10 mouse cellular contexts compared by ENCODE assay signal in genomic region chr7:19455819-19456495, GRCm38 (mm10). TPM values are rescaled to one million over a fixed set of nuclear protein-coding genes. Genes with fewer than 3 reads are reported as not detected.
A peak's percentile ranks its signal among the peaks of the same experiment; 100 is the strongest.
DNase-seq lines count a peak whose midpoint lies in the region; ATAC-seq and TF ChIP-seq lines count a peak whose summit lies in the region.
"Had no signal": no experiment of that assay in that cellular context is flagged by ENCODE, and none has a peak within 500 bp of the region (broad histone marks: within the 10 kb centered on the region; RNA-seq: fewer than 3 reads in every experiment).

No protein-coding gene starts in this region.

- no peak overlapping the region for H3ac ChIP-seq in myocyte (ENCODE audit: control insufficient read depth, insufficient read length)

- peaks cover 25% of the 10 kb centered on the region for H3K4me1 ChIP-seq in forebrain, embryonic 13.5 days
- peaks cover 27% of the 10 kb centered on the region for H3K4me1 ChIP-seq in forebrain, embryonic 16.5 days (replicated peaks; ENCODE audit: control insufficient read depth, insufficient read depth, low read length)
- H3K4me1 ChIP-seq in limb, embryonic 12.5 days (replicated peaks), result peaks cover 16% of the 10 kb centered on the region
- H3K4me1 ChIP-seq in limb, embryonic 10.5 days, result peaks cover 22% of the 10 kb centered on the region

- H3K27ac ChIP-seq in forebrain, embryonic 13.5 days, result no peak overlapping the region
- H3K27ac ChIP-seq in forebrain, embryonic 16.5 days (ENCODE audit: low read length), result no peak overlapping the region
- no peak overlapping the region for H3K27ac ChIP-seq in limb, embryonic 12.5 days
- no peak overlapping the region for H3K27ac ChIP-seq in limb, embryonic 10.5 days

- ATAC-seq in forebrain, embryonic 13.5 days, result no peak
- no peak for ATAC-seq in forebrain, embryonic 16.5 days
- no peak for ATAC-seq in limb, embryonic 12.5 days (ENCODE audit: insufficient number of reproducible peaks, insufficient read depth, low FRiP score, low TSS enrichment, low read depth)
- ATAC-seq: liver, postnatal 0 days had no signal

- DNase-seq in limb, embryonic 10.5 days (ENCODE audit: low spot score), result no peak
- peak; percentile 61 to 64 for DNase-seq in cerebellum, postnatal 14 days
- DNase-seq in yolk sac, embryonic 10.5 days (ENCODE audit: low spot score), result no peak
- no peak for DNase-seq in natural killer cell, adult 2 months (ENCODE audit: low spot score in 2 of 2)
- DNase-seq: kidney, adult 9 months; liver, postnatal 0 days had no signal

- TF ChIP-seq POLR2A in myocyte (IDR thresholded peaks at IDR 0.05; ENCODE audit: insufficient read length, low read depth), result no peak

- H3K9me3 ChIP-seq in forebrain, embryonic 13.5 days (replicated peaks), result no peaks in the 10 kb centered on the region
- H3K9me3 ChIP-seq in forebrain, embryonic 16.5 days (ENCODE audit: control insufficient read depth, low read length), result no peaks in the 10 kb centered on the region
- H3K9me3 ChIP-seq in limb, embryonic 12.5 days, result no peaks in the 10 kb centered on the region
- no peaks in the 10 kb centered on the region for H3K9me3 ChIP-seq in limb, embryonic 10.5 days (replicated peaks)

- no peaks in the 10 kb centered on the region for H3K27me3 ChIP-seq in forebrain, embryonic 13.5 days
- H3K27me3 ChIP-seq in forebrain, embryonic 16.5 days (replicated peaks; ENCODE audit: control insufficient read depth, insufficient read depth, low read length), result no peaks in the 10 kb centered on the region
- H3K27me3 ChIP-seq in limb, embryonic 12.5 days, result no peaks in the 10 kb centered on the region
- H3K27me3 ChIP-seq in limb, embryonic 10.5 days (ENCODE audit: low read depth, poor library complexity, severe bottlenecking), result no peaks in the 10 kb centered on the region
- no peaks in the 10 kb centered on the region for H3K27me3 ChIP-seq in myocyte (ENCODE audit: control insufficient read depth, insufficient read depth, insufficient read length)

- peak overlapping the region; percentile 98; the same call in 1 of the 2 replicates for H3K4me2 ChIP-seq in forebrain, embryonic 13.5 days
- no peak overlapping the region for H3K4me2 ChIP-seq in forebrain, embryonic 16.5 days (ENCODE audit: low read length)
- H3K4me2 ChIP-seq in limb, embryonic 12.5 days, result peak overlapping the region; percentile 97; the same call in 1 of the 2 replicates
- H3K4me2 ChIP-seq in myocyte (ENCODE audit: low read depth), result no peak overlapping the region

- H3K36me3 ChIP-seq in forebrain, embryonic 13.5 days (ENCODE audit: poor library complexity, severe bottlenecking), result peaks cover 30% of the 10 kb centered on the region
- H3K36me3 ChIP-seq in forebrain, embryonic 16.5 days (ENCODE audit: control insufficient read depth, insufficient read depth), result peaks cover 6% of the 10 kb centered on the region; the same call in 1 of the 2 replicates
- peaks cover 47% of the 10 kb centered on the region for H3K36me3 ChIP-seq in limb, embryonic 12.5 days
- peaks cover 53% of the 10 kb centered on the region for H3K36me3 ChIP-seq in limb, embryonic 10.5 days
- H3K36me3 ChIP-seq in myocyte (ENCODE audit: control insufficient read depth, insufficient read depth), result no peaks in the 10 kb centered on the region

- H3K4me3 ChIP-seq in forebrain, embryonic 13.5 days, result no peak overlapping the region
- H3K4me3 ChIP-seq in forebrain, embryonic 16.5 days (replicated peaks; ENCODE audit: low read length), result no peak overlapping the region
- no peak overlapping the region; the same call in 1 of the 2 replicates for H3K4me3 ChIP-seq in limb, embryonic 12.5 days (replicated peaks)
- H3K4me3 ChIP-seq in limb, embryonic 10.5 days, result no peak overlapping the region
- H3K4me3 ChIP-seq in myocyte, result peak overlapping the region; percentile 64

- no peak overlapping the region for H3K9ac ChIP-seq in forebrain, embryonic 13.5 days
- no peak overlapping the region for H3K9ac ChIP-seq in forebrain, embryonic 16.5 days (replicated peaks; ENCODE audit: low read depth, low read length)
- H3K9ac ChIP-seq in limb, embryonic 12.5 days (replicated peaks), result no peak overlapping the region
- H3K9ac ChIP-seq: liver, postnatal 0 days had no signal

- WGBS in forebrain, embryonic 13.5 days, result 82% methylated on average over 11 of the region's 11 CpGs
- 73% methylated on average over 11 of the region's 11 CpGs for WGBS in forebrain, embryonic 16.5 days
- 83% methylated on average over 11 of the region's 11 CpGs for WGBS in limb, embryonic 12.5 days
- WGBS in limb, embryonic 10.5 days, result 88% methylated on average over 11 of the region's 11 CpGs

- H3K79me2 ChIP-seq in myocyte (ENCODE audit: control insufficient read depth, insufficient read depth), result peaks cover 20% of the 10 kb centered on the region

TF ChIP-seq in myocyte, 11 proteins besides CTCF, POLR2A, EP300 and RAD21:
- TF ChIP-seq REST (IDR thresholded peaks at IDR 0.05; ENCODE audit: insufficient read depth, insufficient read length) (no peak), TCF12 (IDR thresholded peaks at IDR 0.05; ENCODE audit: insufficient read depth, poor library complexity, severe bottlenecking) (no peak)

RNA-seq across cellular contexts. Expression of gene Mark4, which starts 2.7 kb away (rescaled TPM):
- polyA plus RNA-seq in forebrain, embryonic 13.5 days (2015; fragmentation: Nextera tagmentation; extraction: Ambion mirVana), result 11.7 and 12.2 TPM in 2 replicates
- 13.8 and 17.5 TPM in 2 replicates for polyA plus RNA-seq in forebrain, embryonic 16.5 days (2015; fragmentation: Nextera tagmentation; extraction: Ambion mirVana)
- polyA plus RNA-seq in limb, embryonic 12.5 days (2016; fragmentation: Nextera tagmentation; extraction: Ambion mirVana), result 13.5 and 13.6 TPM in 2 replicates
- 7.6 and 8.0 TPM in 2 replicates for polyA plus RNA-seq in limb, embryonic 10.5 days (2016; fragmentation: Nextera tagmentation; extraction: Ambion mirVana)
- polyA plus RNA-seq in myocyte (2012; fragmentation: generic; extraction: Trizol), result 18.2 TPM

RNA-seq across cellular contexts. Expression of gene Exoc3l2, which starts 7.2 kb away (rescaled TPM):
- polyA plus RNA-seq in forebrain, embryonic 13.5 days (2015; fragmentation: Nextera tagmentation; extraction: Ambion mirVana), result 0.13 and 0.29 TPM in 2 replicates
- 0.11 and 0.19 TPM in 2 replicates for polyA plus RNA-seq in forebrain, embryonic 16.5 days (2015; fragmentation: Nextera tagmentation; extraction: Ambion mirVana)
- 1.5 and 1.8 TPM in 2 replicates for polyA plus RNA-seq in limb, embryonic 12.5 days (2016; fragmentation: Nextera tagmentation; extraction: Ambion mirVana)
- polyA plus RNA-seq in limb, embryonic 10.5 days (2016; fragmentation: Nextera tagmentation; extraction: Ambion mirVana), result 1.2 and 1.7 TPM in 2 replicates
- polyA plus RNA-seq in myocyte (2012; fragmentation: generic; extraction: Trizol), result not detected

RNA-seq across cellular contexts. Expression of gene Ckm, which starts 51.4 kb away (rescaled TPM):
- not detected in 2 replicates for polyA plus RNA-seq in forebrain, embryonic 13.5 days (2015; fragmentation: Nextera tagmentation; extraction: Ambion mirVana)
- 0.22 and 0.66 TPM in 2 replicates for polyA plus RNA-seq in forebrain, embryonic 16.5 days (2015; fragmentation: Nextera tagmentation; extraction: Ambion mirVana)
- polyA plus RNA-seq in limb, embryonic 12.5 days (2016; fragmentation: Nextera tagmentation; extraction: Ambion mirVana), result 0.25 and 0.42 TPM in 2 replicates
- not detected in 2 replicates for polyA plus RNA-seq in limb, embryonic 10.5 days (2016; fragmentation: Nextera tagmentation; extraction: Ambion mirVana)
- polyA plus RNA-seq in myocyte (2012; fragmentation: generic; extraction: Trizol), result 1,561 TPM

RNA-seq across cellular contexts. Expression of gene Klc3, which starts 52.1 kb away (rescaled TPM):
- 1.5 and 2.6 TPM in 2 replicates for polyA plus RNA-seq in forebrain, embryonic 13.5 days (2015; fragmentation: Nextera tagmentation; extraction: Ambion mirVana)
- polyA plus RNA-seq in forebrain, embryonic 16.5 days (2015; fragmentation: Nextera tagmentation; extraction: Ambion mirVana), result 2.2 and 2.5 TPM in 2 replicates
- polyA plus RNA-seq in limb, embryonic 12.5 days (2016; fragmentation: Nextera tagmentation; extraction: Ambion mirVana), result 6.7 and 7.8 TPM in 2 replicates
- polyA plus RNA-seq in limb, embryonic 10.5 days (2016; fragmentation: Nextera tagmentation; extraction: Ambion mirVana), result 3.3 and 4.4 TPM in 2 replicates
- 3.5 TPM for polyA plus RNA-seq in myocyte (2012; fragmentation: generic; extraction: Trizol)

RNA-seq across cellular contexts. Expression of gene Bloc1s3, which starts 52.2 kb away (rescaled TPM):
- polyA plus RNA-seq in forebrain, embryonic 13.5 days (2015; fragmentation: Nextera tagmentation; extraction: Ambion mirVana), result 3.3 and 3.4 TPM in 2 replicates
- 3.7 and 4.9 TPM in 2 replicates for polyA plus RNA-seq in forebrain, embryonic 16.5 days (2015; fragmentation: Nextera tagmentation; extraction: Ambion mirVana)
- polyA plus RNA-seq in limb, embryonic 12.5 days (2016; fragmentation: Nextera tagmentation; extraction: Ambion mirVana), result 3.6 and 4.1 TPM in 2 replicates
- 2.3 and 2.4 TPM in 2 replicates for polyA plus RNA-seq in limb, embryonic 10.5 days (2016; fragmentation: Nextera tagmentation; extraction: Ambion mirVana)
- 7.8 TPM for polyA plus RNA-seq in myocyte (2012; fragmentation: generic; extraction: Trizol)

Comparison
In these comparisons a context has a peak if more than half of its experiments do, and no peak if none do; other contexts are left out.
1. H3K4me2 ChIP-seq: peak in forebrain, embryonic 13.5 days (single experiment) and limb, embryonic 12.5 days (single experiment); none in forebrain, embryonic 16.5 days (single experiment) and myocyte (single experiment).
2. DNase-seq: peak in cerebellum, postnatal 14 days (2 of 2); none in limb, embryonic 10.5 days (single experiment), yolk sac, embryonic 10.5 days (single experiment) and natural killer cell, adult 2 months (0 of 2).
3. RNA of gene Ckm, which starts 51.4 kb away (polyA plus RNA-seq): 1,561 TPM in myocyte (single experiment); 0.25 to 0.42 TPM in limb, embryonic 12.5 days, 0.22 to 0.66 TPM in forebrain, embryonic 16.5 days, not detected in forebrain, embryonic 13.5 days and not detected in limb, embryonic 10.5 days; every median in the first group is over 100 times any median in the second.